Mouse (Mus musculus): ENCODE data around the gene Cib2. TPM values are rescaled to one million over a fixed set of nuclear protein-coding genes. Genes with fewer than 3 reads are reported as not detected.
A peak's percentile ranks its signal among the peaks of the same experiment; 100 is the strongest.

Gene Cib2
- total RNA-seq, 2 experiments from 2014 or later, result 17.0 to 22.1 TPM

DNA sequence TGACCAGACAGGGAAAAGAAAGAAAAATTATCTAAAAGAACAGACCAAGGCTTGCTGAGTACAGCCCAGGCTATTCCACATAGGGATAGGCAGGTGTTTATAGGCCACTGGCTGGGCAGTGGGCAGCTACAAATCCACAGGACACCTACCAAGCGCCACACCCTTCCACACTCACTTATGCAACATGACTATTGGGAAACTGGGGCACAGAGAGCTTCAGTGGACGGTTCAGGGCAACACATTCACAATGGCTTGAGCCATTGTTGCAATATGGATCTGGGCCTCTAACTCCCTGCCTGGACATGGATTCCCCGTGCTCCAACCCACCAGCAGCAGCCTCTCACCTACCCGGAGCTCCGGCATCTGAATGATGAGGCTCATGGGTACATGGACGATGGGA lies 10.6 kb downstream of the Cib2 start:
- DNase-seq (ENCODE audit: extremely low spot score in 1 of 2, low spot score in 1 of 2), result no peak

GRCm38 (mm10) chr9:54547536-54547935 lies 12.5 kb downstream of the Cib2 start:
- peak in 1 of 2 experiments; percentile 77 for DNase-seq (ENCODE audit: extremely low spot score in 1 of 2, low spot score in 1 of 2)

- no peak for DNase-seq (ENCODE audit: extremely low spot score in 1 of 2, low spot score in 1 of 2)
These were observed 15.1 kb downstream of the Cib2 start for GRCm38 (mm10) chr9:54544954-54545315.

DNA sequence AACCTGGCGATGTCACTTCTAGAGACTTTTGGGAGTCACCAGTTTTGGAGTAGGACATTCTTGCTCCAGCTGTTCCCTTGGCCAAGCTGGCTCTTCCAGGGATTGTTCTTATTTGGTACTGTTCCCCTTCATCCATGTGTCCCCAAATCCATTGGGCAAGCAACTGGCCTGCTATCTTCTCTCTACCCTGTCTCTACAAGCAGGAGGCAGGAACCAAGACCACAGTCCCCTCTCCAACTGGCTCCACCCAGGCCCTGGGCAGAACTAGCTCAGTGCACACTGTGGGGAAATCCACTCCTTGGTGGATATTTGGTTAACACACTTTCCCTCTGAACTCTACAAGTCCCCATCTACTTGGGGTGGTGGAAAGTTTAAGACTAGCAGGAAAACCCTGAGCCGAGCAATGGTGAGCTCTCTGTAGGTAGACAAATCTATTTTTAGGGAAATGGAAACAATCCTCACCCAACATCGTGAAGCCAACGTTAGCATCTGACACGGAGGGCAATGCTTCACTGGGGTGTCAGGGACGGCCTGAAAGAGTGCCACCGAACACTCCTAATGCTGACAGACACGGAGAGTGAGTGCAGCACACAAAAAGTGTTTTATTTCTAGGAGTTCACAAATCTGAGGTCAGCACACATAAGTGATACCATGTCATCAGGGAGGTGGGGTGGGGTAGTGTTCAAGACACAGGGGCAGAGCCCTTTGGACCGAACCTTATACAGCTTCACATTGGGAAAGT lies 15.6 kb downstream of the Cib2 start:
- DNase-seq (ENCODE audit: extremely low spot score in 1 of 2, low spot score in 1 of 2), result no peak

DNA sequence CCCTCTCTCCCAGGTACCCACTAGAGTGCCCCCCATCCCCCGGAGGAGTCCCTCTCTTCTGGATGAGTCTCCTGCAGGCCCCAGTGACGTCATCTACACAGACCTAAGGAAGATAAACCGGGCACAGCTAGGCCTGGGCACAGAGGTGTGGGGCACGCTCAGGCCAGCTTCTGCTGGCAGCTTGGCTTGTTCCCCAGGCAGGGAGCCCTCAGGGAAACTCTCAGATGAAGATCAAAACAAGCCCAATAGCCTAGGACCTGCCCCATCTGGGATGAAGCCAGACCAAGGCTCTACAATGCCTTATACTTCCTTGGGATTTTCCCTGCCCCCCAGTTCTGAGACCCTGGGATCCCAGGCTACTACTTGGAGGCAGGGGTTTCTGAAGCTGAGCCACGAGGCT lies 19.2 kb downstream of the Cib2 start:
- no peak for DNase-seq (ENCODE audit: extremely low spot score in 1 of 2, low spot score in 1 of 2)

GRCm38 (mm10) chr9:54538684-54539083 lies 21.3 kb downstream of the Cib2 start, which contains the start of gene Sh2d7:
TSS of gene Sh2d7 (plus strand) at chr9:54538984.
- DNase-seq (ENCODE audit: extremely low spot score in 1 of 2, low spot score in 1 of 2), result no peak

GRCm38 (mm10) chr9:54538244-54538643 lies 21.8 kb downstream of the Cib2 start:
- DNase-seq (ENCODE audit: extremely low spot score in 1 of 2, low spot score in 1 of 2), result no peak

- no peak for DNase-seq (ENCODE audit: extremely low spot score in 1 of 2, low spot score in 1 of 2)
These were observed 22.5 kb downstream of the Cib2 start for GRCm38 (mm10) chr9:54537480-54537879.

DNA sequence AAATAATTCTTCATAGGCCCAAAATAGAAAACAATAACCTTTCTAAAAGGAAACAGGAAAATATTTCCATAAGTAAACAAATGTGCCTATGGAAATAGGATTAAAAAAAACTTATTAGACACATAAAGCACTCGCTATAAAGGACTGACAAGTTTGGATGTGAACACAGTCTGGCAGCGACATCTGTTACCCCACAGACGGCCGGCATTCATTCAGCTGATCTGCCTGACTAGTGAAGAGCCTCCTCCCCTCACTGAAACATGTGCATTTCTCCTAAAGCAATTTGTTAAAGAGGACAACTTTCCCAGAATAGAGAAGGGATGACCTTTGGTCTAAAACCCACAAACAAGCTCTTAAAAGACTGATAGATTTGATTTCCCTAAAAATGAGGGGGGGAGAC lies 23.0 kb downstream of the Cib2 start:
- DNase-seq (ENCODE audit: extremely low spot score in 1 of 2, low spot score in 1 of 2), result peak in 1 of 2 experiments; percentile 56

GRCm38 (mm10) chr9:54536236-54536635 lies 23.8 kb downstream of the Cib2 start:
- peak in 1 of 2 experiments; percentile 47 for DNase-seq (ENCODE audit: extremely low spot score in 1 of 2, low spot score in 1 of 2)

DNA sequence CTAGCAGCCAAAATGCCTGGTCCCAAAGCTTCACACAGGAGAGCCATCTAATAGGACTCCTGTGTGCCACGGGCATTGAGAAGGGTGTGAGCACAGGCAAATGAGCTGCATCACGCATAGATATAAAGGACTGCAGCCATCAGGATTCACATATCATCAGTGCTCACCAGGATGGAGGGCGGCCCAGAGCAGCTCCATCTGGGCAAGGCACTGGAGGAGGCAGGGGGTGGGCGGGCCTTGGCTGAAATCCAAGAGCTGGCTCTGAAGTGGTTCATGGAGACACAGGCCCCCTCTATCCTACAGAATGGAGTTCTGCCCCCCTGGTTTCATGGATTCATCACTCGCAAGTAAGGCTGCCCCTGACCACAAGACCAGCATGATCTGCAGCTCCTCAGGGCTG lies 26.0 kb downstream of the Cib2 start:
- peak; percentile 62 to 75 for DNase-seq (ENCODE audit: extremely low spot score in 1 of 2, low spot score in 1 of 2)

DNA sequence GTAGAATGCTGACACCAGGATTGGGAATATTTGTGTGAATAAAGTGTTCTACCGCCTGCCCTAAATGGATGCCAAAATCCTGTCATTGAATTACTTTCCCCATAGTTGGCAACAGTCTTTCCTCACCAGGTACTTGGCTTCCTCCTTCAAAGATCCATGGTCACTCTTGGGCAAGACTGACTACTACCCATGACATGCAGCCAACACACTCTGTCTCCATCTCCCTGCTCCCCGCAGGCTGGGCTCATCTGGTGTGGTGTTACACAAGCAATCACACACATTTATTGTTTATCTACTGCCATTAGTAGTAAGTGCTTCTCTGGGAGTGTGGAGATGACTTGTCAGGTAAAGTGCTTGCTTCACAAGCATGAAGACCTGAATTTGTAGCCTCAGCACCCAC lies 27.1 kb downstream of the Cib2 start:
- DNase-seq (ENCODE audit: extremely low spot score in 1 of 2, low spot score in 1 of 2), result no peak

DNA sequence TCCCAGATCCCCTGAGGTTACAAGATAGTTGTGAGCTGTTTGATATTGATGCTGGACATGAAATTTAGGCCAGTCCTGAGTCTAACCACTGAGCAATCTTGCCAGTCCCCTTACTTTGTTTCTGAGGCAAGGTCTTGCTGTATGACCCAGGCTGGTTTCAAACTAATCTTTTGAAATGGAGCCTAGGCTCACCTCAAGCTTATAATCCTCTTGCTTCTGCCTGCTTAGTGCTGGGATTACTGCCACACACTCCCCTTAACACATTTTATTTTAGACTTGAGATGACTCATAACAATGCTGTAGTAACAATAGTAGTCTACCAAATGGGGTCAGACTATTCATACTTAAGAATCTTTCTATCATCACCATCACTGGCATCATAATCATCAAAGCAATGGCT lies 28.6 kb downstream of the Cib2 start:
- DNase-seq (ENCODE audit: extremely low spot score in 1 of 2, low spot score in 1 of 2), result no peak

DNA sequence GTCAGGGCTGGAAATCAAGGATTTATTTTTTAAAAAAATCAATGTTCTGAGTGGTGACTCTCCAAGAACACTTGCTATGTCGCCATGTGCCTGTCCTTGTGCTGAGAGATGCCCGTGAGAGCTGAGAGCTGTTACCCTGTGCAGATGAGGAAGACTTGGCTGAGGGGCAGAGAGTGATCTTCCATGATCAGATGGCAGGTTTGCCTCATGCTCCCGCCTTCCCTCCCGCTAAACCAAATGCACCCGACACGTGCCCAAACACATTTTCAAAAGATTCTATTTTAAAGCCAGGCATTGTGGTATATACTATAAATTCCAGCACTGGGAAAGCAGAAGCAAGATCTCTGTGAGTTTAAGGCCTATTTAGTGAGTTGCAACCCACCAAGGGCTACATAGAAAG lies 29.2 kb downstream of the Cib2 start:
- no peak for DNase-seq (ENCODE audit: extremely low spot score in 1 of 2, low spot score in 1 of 2)

DNA sequence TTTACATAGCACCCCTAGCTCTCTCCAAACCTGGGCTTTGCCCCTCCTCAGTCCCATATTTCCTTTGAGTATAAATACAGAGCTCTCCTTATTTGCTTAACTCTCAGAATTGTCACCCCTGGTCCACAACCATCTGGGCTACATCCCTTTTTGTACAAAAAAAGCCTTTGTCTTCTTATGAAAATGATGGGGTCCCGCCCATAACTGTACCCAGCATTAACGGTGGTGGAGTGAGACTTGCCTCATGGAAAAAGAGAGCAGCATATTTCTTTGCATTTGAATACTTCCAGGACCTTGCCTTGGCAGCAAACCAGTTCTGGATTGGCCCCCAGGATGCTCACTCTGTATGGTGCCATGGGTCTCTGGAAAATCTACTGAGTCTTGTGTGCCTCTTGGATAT lies 30.1 kb downstream of the Cib2 start:
- no peak for DNase-seq (ENCODE audit: extremely low spot score in 1 of 2, low spot score in 1 of 2)

GRCm38 (mm10) chr9:54527694-54528093 lies 32.3 kb downstream of the Cib2 start:
- DNase-seq (ENCODE audit: extremely low spot score in 1 of 2, low spot score in 1 of 2), result no peak

GRCm38 (mm10) chr9:54520286-54520685 lies 39.7 kb downstream of the Cib2 start:
- no peak for DNase-seq (ENCODE audit: extremely low spot score in 1 of 2, low spot score in 1 of 2)

DNA sequence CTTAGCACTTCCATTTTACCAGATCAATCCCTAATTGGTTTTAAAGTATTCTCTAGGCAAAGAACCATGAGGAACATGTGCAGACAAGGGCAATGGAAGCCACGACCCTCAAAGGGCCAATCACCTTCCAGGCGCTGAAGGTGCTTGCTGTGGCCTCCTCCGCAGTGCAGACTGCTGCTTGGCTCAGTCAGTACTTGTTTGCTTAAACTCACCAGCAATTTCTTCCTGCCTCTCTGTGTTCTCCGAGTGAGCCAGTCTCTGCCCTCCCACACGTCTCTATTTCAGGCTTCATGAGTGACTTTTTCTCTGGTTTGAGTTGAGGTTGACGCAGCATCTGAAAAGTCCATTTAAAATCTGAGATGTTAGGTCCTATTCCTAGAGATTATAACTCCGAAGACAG lies 41.1 kb downstream of the Cib2 start:
- no peak for DNase-seq (ENCODE audit: extremely low spot score in 1 of 2, low spot score in 1 of 2)

DNA sequence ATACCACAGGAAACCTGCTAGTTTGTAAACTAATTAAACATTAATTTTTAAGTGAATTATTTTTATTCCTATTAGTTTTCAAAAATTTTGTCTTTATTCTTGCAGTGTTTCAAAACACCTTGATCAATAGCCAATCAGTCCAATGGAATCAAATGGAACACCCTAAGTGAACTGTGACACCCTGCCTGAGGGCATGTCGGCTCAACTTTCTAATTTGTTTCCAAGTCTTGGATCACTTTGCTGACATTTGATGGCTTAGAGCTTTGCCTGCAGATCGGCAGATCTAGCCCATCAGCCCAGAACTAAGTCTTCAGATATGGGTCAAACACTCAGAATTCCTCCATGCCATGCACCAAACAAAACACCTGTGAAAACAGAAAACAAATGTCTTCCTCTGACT lies 44.0 kb downstream of the Cib2 start:
- no peak for DNase-seq (ENCODE audit: extremely low spot score in 1 of 2, low spot score in 1 of 2)

- DNase-seq (ENCODE audit: extremely low spot score in 1 of 2, low spot score in 1 of 2), result no peak
These were observed 57.1 kb downstream of the Cib2 start for GRCm38 (mm10) chr9:54502873-54503272.

- peak in 1 of 2 experiments; percentile 15 for DNase-seq (ENCODE audit: extremely low spot score in 1 of 2, low spot score in 1 of 2)
These were observed 57.9 kb downstream of the Cib2 start for GRCm38 (mm10) chr9:54502111-54502495.

GRCm38 (mm10) chr9:54501453-54502110 lies 58.4 kb downstream of the Cib2 start, which contains the start of gene Dmxl2:
TSS of gene Dmxl2 (minus strand) at chr9:54501626.
- peak; percentile 74 to 77 for DNase-seq (ENCODE audit: extremely low spot score in 1 of 2, low spot score in 1 of 2)
